Mouse (Mus musculus) liver, postnatal 0 days (tissue): Measurements from ENCODE around the gene Map3k9. TPM values are rescaled to one million over a fixed set of nuclear protein-coding genes. Genes with fewer than 3 reads are reported as not detected.

Experiments used
- ATAC-seq: fragments of 200-750 bp; cut with Nextera tagmentation; 2 replicates; pipeline ENCODE4 v1.8.0; 2017; ENCODE audit warnings: mild to moderate bottlenecking, moderate library complexity
- DNase-seq: peaks from one replicate; pipeline ENCODE4 v3.0.0-alpha.2; 2016
- H3K27ac ChIP-seq: fragments of 300-500 bp; sonication (generic); 2 replicates; pipeline ENCODE4 v1.5.1; 2014; ENCODE audit warnings: antibody characterized with exemption, moderate library complexity, mild to moderate bottlenecking, low read depth
- H3K27me3 ChIP-seq: fragments of 300-500 bp; sonication (generic); 2 replicates; pipeline ENCODE4 v1.6.1; 2014; ENCODE audit warnings: low read length, control low read depth, mixed read lengths; ENCODE audit not compliant: insufficient read depth
- H3K36me3 ChIP-seq: fragments of 300-500 bp; sonication (generic); replicated peaks from 2 replicates; pipeline ENCODE4 v1.6.1; 2014; ENCODE audit warnings: mild to moderate bottlenecking, control low read depth, low read length, moderate library complexity, mixed read lengths; ENCODE audit not compliant: insufficient read depth
- H3K4me1 ChIP-seq: fragments of 300-500 bp; sonication (generic); 2 replicates; pipeline ENCODE4 v1.6.1; 2014; ENCODE audit warnings: antibody characterized with exemption, mild to moderate bottlenecking, control low read depth; ENCODE audit not compliant: insufficient read depth
- H3K4me2 ChIP-seq: fragments of 300-500 bp; sonication (generic); 2 replicates; pipeline ENCODE4 v1.6.1; 2014; ENCODE audit warnings: low read depth, mild to moderate bottlenecking, low read length, moderate library complexity, mixed read lengths
- H3K4me3 ChIP-seq: fragments of 300-500 bp; sonication (generic); 2 replicates; pipeline ENCODE4 v1.5.1; 2014; ENCODE audit warnings: low read depth, low read length
- H3K9ac ChIP-seq: fragments of 300-500 bp; sonication (generic); replicated peaks from 2 replicates; pipeline ENCODE4 v1.6.1; 2014; ENCODE audit warnings: mild to moderate bottlenecking, moderate library complexity
- H3K9me3 ChIP-seq: fragments of 300-500 bp; sonication (generic); 2 replicates; pipeline ENCODE4 v1.6.1; 2016; ENCODE audit warnings: mild to moderate bottlenecking, control low read depth, low read length, mixed read lengths
- CTCF ChIP-seq: sonication (generic); IDR thresholded peaks from 2 replicates; pipeline ENCODE4 v1.5.1; 2016; ENCODE audit warnings: antibody characterized with exemption, low read depth
- EP300 ChIP-seq: IDR thresholded peaks from 2 replicates; pipeline ENCODE4 v1.6.1; 2016; ENCODE audit warnings: antibody characterized with exemption, low read depth, mild to moderate bottlenecking
- WGBS: fragments of 180-500 bp; shearing (Covaris S2); extraction: QIAGEN DNeasy Blood & Tissue Kit; methylation state at CpG from one replicate; pipeline ENCODE4 v1.1.7; 2014; ENCODE audit not compliant: insufficient replicate concordance; 5-methylcytosine and 5-hydroxymethylcytosine counted together
- polyA plus RNA-seq: library from polyadenylated mRNA; unstranded; fragments of >200 nt; fragmentation: Nextera tagmentation; extraction: Ambion mirVana; gene quantifications from 2 replicates; pipeline ENCODE4 v1.2.1, GENCODE M21; 2015

Map3k9 gene
- polyA plus RNA-seq, 1 experiment from 2014 or later = 0.27 TPM

GRCm38 (mm10) chr12:81806759-81807528, 26.0 kb upstream of the Map3k9 start:
- H3K4me1 ChIP-seq = peaks cover 19% of the 10 kb centered on the region
- H3K9ac ChIP-seq = 0 out of 2 replicates have a peak overlapping the region, but pooled peaks have one; percentile 21
- H3K27ac ChIP-seq = peak overlapping the region; percentile 48; the same call in 1 of the 2 replicates
- H3K27me3 ChIP-seq = no peaks in the 10 kb centered on the region
- no peak for TF ChIP-seq CTCF
- peak; percentile 90 for TF ChIP-seq EP300
- H3K9me3 ChIP-seq = no peaks in the 10 kb centered on the region
- ATAC-seq = peak; percentile 89
- peak overlapping the region; percentile 77 for H3K4me2 ChIP-seq
- H3K4me3 ChIP-seq = peak overlapping the region; percentile 41
- DNase-seq = peak; percentile 68
- no peaks in the 10 kb centered on the region for H3K36me3 ChIP-seq
- WGBS = 12% methylated on average over 17 of the region's 17 CpGs

GRCm38 (mm10) chr12:81806114-81806513, 25.1 kb upstream of the Map3k9 start:
- ATAC-seq = no peak
- no peak for TF ChIP-seq CTCF
- Histone ChIP-seq H3K4me3 (no peak overlapping the region), H3K27me3 (no peaks in the 10 kb centered on the region), H3K4me2 (no peak overlapping the region), H3K27ac (no peak overlapping the region), H3K9ac (no peak overlapping the region), H3K9me3 (no peaks in the 10 kb centered on the region), H3K36me3 (no peaks in the 10 kb centered on the region), H3K4me1 (peaks cover 19% of the 10 kb centered on the region)
- WGBS = 80% methylated on average over 5 of the region's 5 CpGs
- no peak for DNase-seq

- Histone ChIP-seq H3K4me2 (no peak overlapping the region), H3K4me3 (no peak overlapping the region), H3K9me3 (no peaks in the 10 kb centered on the region), H3K27me3 (no peaks in the 10 kb centered on the region), H3K36me3 (no peaks in the 10 kb centered on the region), H3K27ac (no peak overlapping the region), H3K4me1 (peaks cover 19% of the 10 kb centered on the region), H3K9ac (no peak overlapping the region)
- WGBS = 73% methylated on average over 7 of the region's 7 CpGs
- TF ChIP-seq EP300 (no peak), CTCF (no peak)
- DNase-seq (no peak), ATAC-seq (no peak)
Observed at GRCm38 (mm10) chr12:81803803-81804202, 22.8 kb upstream of the Map3k9 start.

- Histone ChIP-seq H3K27me3 (no peaks in the 10 kb centered on the region), H3K36me3 (no peaks in the 10 kb centered on the region), H3K4me2 (no peak overlapping the region), H3K4me1 (peaks cover 14% of the 10 kb centered on the region), H3K4me3 (no peak overlapping the region), H3K9me3 (no peaks in the 10 kb centered on the region), H3K9ac (no peak overlapping the region), H3K27ac (no peak overlapping the region)
- 83% methylated on average over 3 of the region's 3 CpGs for WGBS
- ATAC-seq = no peak
- no peak for DNase-seq
- TF ChIP-seq EP300 = no peak
- TF ChIP-seq CTCF = no peak
Observed at GRCm38 (mm10) chr12:81803016-81803415, 22.0 kb upstream of the Map3k9 start.

- TF ChIP-seq EP300 (no peak), CTCF (no peak)
- no peak for DNase-seq
- no peak overlapping the region for H3K4me2 ChIP-seq
Observed at GRCm38 (mm10) chr12:81801134-81801533, 20.2 kb upstream of the Map3k9 start.

GRCm38 (mm10) chr12:81796541-81796940, 15.6 kb upstream of the Map3k9 start:
- Histone ChIP-seq H3K9me3 (no peaks in the 10 kb centered on the region), H3K4me3 (no peak overlapping the region), H3K4me1 (no peaks in the 10 kb centered on the region), H3K27me3 (no peaks in the 10 kb centered on the region), H3K4me2 (no peak overlapping the region), H3K27ac (no peak overlapping the region), H3K36me3 (no peaks in the 10 kb centered on the region), H3K9ac (no peak overlapping the region)
- WGBS = 6% methylated on average over 7 of the region's 7 CpGs
- DNase-seq = peak; percentile 89
- no peak for ATAC-seq
- TF ChIP-seq CTCF = peak; percentile 94
- TF ChIP-seq EP300 = no peak

More at GRCm38 (mm10) chr12:81801134-81801533, 20.2 kb upstream of the Map3k9 start:
- no peak overlapping the region for H3K9ac ChIP-seq
- no peaks in the 10 kb centered on the region for H3K4me1 ChIP-seq
- H3K36me3 ChIP-seq = no peaks in the 10 kb centered on the region
- WGBS = 82% methylated on average over 9 of the region's 9 CpGs
- H3K27ac ChIP-seq = no peak overlapping the region
- H3K4me3 ChIP-seq = no peak overlapping the region
- ATAC-seq = no peak
- no peaks in the 10 kb centered on the region for H3K9me3 ChIP-seq
- H3K27me3 ChIP-seq = no peaks in the 10 kb centered on the region
